Mouse (Mus musculus) kidney, postnatal 0 days (tissue): ENCODE measurements at regions not wholly inside any gene's neighbourhood (a gene's known extent, or its start where the extent isn't known, plus 50 kb on each side); places are given as distances from the start of the nearest gene placed in this dataset.

Source experiments
- ATAC-seq: fragments of 200-750 bp; cut with Nextera tagmentation; replicated peaks from 2 replicates; pipeline ENCODE4 v1.8.0; 2017; ENCODE audit warnings: low read depth, moderate number of reproducible peaks, moderate TSS enrichment, moderate library complexity; ENCODE audit not compliant: low FRiP score
- DNase-seq: peaks from one replicate; pipeline ENCODE4 v3.0.0-alpha.2; 2016; ENCODE audit warnings: low spot score
- H3K27ac ChIP-seq: fragments of 300-500 bp; sonication (generic); 2 replicates; pipeline ENCODE4 v1.5.1; 2014; ENCODE audit warnings: mild to moderate bottlenecking
- H3K27me3 ChIP-seq: fragments of 300-500 bp; sonication (generic); 2 replicates; pipeline ENCODE4 v1.6.1; 2014; ENCODE audit warnings: low read length, mixed read lengths; ENCODE audit not compliant: insufficient read depth
- H3K36me3 ChIP-seq: fragments of 300-500 bp; sonication (generic); 2 replicates; pipeline ENCODE4 v1.6.1; 2014; ENCODE audit warnings: low read length, mixed read lengths; ENCODE audit not compliant: insufficient read depth
- H3K4me1 ChIP-seq: fragments of 300-500 bp; sonication (generic); replicated peaks from 2 replicates; pipeline ENCODE4 v1.6.1; 2014; ENCODE audit warnings: antibody characterized with exemption, low read length, mixed read lengths; ENCODE audit not compliant: insufficient read depth
- H3K4me2 ChIP-seq: fragments of 300-500 bp; sonication (generic); 2 replicates; pipeline ENCODE4 v1.6.1; 2014; ENCODE audit warnings: mild to moderate bottlenecking, low read length, moderate library complexity, mixed read lengths
- H3K4me3 ChIP-seq: fragments of 300-500 bp; sonication (generic); replicated peaks from 2 replicates; pipeline ENCODE4 v1.5.1; 2014; ENCODE audit warnings: low read depth, low read length
- H3K9ac ChIP-seq: fragments of 300-500 bp; sonication (generic); 2 replicates; pipeline ENCODE4 v1.6.1; 2014; ENCODE audit warnings: low read depth, low read length
- H3K9me3 ChIP-seq: fragments of 300-500 bp; sonication (generic); replicated peaks from 2 replicates; pipeline ENCODE4 v1.6.1; 2016; ENCODE audit warnings: low read length, inconsistent platforms, mixed read lengths
- CTCF ChIP-seq: IDR thresholded peaks from 2 replicates; pipeline ENCODE4 v1.5.1; 2016; ENCODE audit warnings: antibody characterized with exemption, low read depth, mild to moderate bottlenecking, moderate library complexity
- WGBS: fragments of 180-500 bp; shearing (Covaris S2); extraction: QIAGEN DNeasy Blood & Tissue Kit; methylation state at CpG from one replicate; pipeline ENCODE4 v1.1.7; 2014; 5-methylcytosine and 5-hydroxymethylcytosine counted together

DNA sequence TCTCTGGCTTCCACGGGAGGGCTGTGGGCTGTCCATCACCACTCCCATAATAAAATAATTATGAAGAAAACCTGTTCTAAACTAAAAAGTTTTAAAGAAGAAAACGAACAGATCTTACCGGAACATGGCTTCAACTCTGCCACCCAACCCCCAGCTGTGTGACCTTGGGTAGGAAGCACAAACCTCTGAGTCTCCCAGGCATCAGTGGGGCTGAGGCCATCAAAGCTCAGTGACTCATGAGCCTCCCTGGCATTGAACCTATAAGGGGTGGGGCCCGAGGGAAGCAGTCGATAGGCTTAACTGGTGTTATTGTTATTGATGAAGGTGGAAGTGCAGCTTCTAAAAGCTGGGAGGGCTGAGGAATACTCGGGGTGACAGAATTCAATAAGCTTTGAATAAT is 83.1 kb upstream of the Zc3h12a start:
- Histone ChIP-seq H3K36me3 (no peaks in the 10 kb centered on the region), H3K4me1 (no peaks in the 10 kb centered on the region), H3K9me3 (no peaks in the 10 kb centered on the region), H3K9ac (no peak overlapping the region), H3K27me3 (no peaks in the 10 kb centered on the region), H3K27ac (no peak overlapping the region), H3K4me3 (no peak overlapping the region), H3K4me2 (no peak overlapping the region)
- no peak for ATAC-seq
- no peak for DNase-seq
- no peak for TF ChIP-seq CTCF
- WGBS, result 77% methylated on average over 6 of the region's 6 CpGs

DNA sequence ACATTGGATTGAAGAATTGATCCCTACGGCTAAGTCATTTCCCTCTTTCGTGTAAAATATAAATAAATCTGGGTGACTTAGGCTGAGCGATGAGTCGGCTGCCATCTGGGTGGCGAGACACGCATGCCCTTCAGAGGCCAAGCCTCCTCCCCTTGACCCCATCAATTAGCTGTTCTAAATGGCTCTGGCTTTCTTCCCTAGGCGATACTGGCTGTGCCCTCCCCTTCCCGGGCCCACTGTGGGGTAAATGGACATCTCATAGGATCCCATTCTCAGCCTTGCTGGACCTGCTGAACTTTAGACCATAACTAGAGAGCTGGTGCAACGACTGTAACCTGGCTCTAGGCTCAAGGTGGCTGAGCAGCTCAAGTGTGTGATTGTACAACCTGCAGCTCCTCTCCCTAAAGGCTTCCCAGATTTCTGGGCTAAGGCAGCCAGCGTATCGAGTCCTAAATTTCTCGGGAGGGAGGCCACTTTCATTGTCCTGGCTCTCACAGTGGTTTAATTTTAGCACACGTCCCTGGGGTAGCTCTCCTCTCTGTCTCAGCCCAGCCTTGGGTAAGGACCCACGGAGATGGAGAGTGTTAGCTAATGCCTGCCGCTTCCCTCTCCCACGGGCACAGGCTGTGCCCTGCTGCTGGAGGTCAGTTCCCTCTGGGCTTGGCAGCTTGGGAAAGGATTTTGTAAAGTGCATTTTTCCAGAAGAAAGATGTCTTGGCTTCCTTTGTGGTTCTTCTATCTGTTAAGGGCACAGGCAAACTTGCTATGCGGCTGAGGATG is 80.7 kb upstream of the Zc3h12a start:
- no peak overlapping the region for H3K27ac ChIP-seq
- H3K4me1 ChIP-seq, result no peaks in the 10 kb centered on the region
- H3K36me3 ChIP-seq, result no peaks in the 10 kb centered on the region
- WGBS, result 31% methylated on average over 17 of the region's 17 CpGs
- H3K4me2 ChIP-seq, result no peak overlapping the region
- no peak overlapping the region for H3K4me3 ChIP-seq
- H3K27me3 ChIP-seq, result no peaks in the 10 kb centered on the region
- DNase-seq (no peak), ATAC-seq (no peak)
- no peak for TF ChIP-seq CTCF
- H3K9me3 ChIP-seq, result no peaks in the 10 kb centered on the region
- no peak overlapping the region for H3K9ac ChIP-seq

DNA sequence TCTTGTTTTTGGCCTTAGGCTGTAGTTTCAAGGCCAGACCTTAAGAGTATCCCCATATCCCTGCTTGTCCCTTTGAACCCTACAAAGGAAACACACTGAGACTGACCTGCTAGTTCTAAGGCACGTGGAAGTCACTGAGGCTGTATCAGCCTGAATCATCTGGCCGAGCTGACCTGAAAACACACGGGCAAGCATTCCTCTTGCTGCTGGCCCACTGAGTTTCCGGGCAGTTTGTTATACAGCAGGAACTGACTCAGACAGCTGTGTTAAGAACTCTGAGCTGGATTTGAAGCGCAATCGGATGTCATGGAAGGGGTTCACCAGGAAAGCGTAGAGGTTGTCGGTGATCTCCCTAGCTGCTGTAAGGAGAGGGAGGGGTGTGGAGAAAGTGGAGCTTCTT is 75.9 kb upstream of the Zc3h12a start:
- ATAC-seq, result no peak
- Histone ChIP-seq H3K36me3 (no peaks in the 10 kb centered on the region), H3K4me3 (no peak overlapping the region), H3K9ac (no peak overlapping the region), H3K4me2 (no peak overlapping the region), H3K27me3 (no peaks in the 10 kb centered on the region), H3K4me1 (no peaks in the 10 kb centered on the region), H3K9me3 (no peaks in the 10 kb centered on the region), H3K27ac (no peak overlapping the region)
- 70% methylated on average over 8 of the region's 8 CpGs for WGBS
- no peak for DNase-seq
- no peak for TF ChIP-seq CTCF

DNA sequence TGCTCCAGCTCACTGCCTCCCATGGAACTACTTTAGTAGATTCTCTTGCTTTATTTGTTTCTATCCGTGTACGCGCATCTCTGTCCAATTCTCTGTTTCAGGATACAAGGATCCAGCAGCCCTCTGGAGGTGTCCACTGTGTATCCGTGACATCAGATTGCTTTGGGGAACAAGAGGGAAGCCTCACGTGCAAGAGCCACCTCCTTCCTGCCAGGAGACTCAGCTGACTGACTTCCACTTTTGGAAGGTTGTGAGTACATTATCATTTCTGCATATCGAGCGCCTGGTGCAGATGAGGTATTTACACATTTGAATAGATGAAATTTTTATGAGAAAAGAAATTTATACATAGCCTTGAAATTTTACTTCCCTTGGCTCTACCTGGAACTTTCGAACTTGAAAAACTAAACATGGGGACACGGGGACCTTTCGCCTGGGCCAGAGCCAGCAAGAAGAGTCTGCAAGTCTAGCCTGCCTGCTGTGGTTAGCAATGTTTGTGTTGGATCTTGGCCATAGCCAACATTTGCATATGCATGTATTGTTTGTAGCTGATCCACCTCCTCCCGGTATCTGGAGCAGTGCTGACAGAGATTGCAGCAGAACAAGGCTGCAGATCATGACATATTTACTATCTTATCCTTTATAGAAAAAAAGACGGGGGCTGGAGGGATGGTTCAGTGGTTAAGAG is 74.1 kb upstream of the Zc3h12a start:
- peak; percentile 10 for DNase-seq
- no peaks in the 10 kb centered on the region for H3K36me3 ChIP-seq
- H3K9ac ChIP-seq, result no peak overlapping the region
- no peak for ATAC-seq
- no peak overlapping the region for H3K4me3 ChIP-seq
- H3K4me2 ChIP-seq, result no peak overlapping the region
- H3K4me1 ChIP-seq, result no peaks in the 10 kb centered on the region
- no peak overlapping the region for H3K27ac ChIP-seq
- TF ChIP-seq CTCF, result no peak
- H3K27me3 ChIP-seq, result no peaks in the 10 kb centered on the region
- 63% methylated on average over 12 of the region's 12 CpGs for WGBS
- H3K9me3 ChIP-seq, result no peaks in the 10 kb centered on the region

DNA sequence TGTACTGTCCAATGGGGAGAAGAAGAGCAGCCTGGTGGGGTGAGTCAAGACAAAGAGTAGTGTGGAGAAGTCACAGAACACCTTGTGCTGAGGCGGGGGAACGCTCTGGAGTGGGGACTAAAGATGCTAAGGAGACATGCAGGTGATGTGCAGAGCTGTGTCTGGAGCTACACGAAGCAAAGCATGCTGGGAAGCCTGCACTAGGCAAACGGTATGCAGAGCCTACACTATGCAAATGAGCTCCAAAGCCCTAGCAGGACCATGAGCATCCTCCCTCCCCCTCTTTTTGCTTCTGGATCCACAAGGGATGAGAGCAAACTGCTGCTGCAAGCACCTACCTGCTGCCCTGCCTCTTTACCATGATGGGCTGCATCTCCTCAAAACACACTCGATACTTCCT is 73.1 kb upstream of the Zc3h12a start:
- TF ChIP-seq CTCF, result no peak
- Histone ChIP-seq H3K4me3 (no peak overlapping the region), H3K36me3 (no peaks in the 10 kb centered on the region), H3K9ac (no peak overlapping the region), H3K4me2 (no peak overlapping the region), H3K27me3 (no peaks in the 10 kb centered on the region), H3K4me1 (no peaks in the 10 kb centered on the region), H3K9me3 (no peaks in the 10 kb centered on the region), H3K27ac (no peak overlapping the region)
- DNase-seq (no peak), ATAC-seq (no peak)
- 57% methylated on average over 5 of the region's 5 CpGs for WGBS

DNA sequence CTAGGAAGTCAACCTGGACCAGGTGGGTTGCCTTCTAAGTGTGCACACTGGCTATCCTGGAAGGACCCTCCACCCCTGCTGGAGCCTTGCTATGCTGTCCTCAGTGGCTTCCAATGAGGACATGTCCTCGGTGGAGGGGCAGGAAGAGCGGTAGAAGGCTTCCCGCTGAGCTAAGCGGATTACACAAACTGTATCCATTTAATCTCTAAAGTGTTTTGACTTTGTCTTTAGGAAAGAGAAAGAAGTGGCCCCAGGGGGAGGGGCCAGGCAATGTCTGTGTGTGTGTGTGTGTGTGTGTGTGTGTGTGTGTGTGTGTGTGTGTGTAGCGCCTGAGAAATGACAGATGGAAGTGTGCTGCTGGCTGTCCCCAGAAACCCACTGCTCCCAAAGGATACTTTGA is 71.6 kb upstream of the Zc3h12a start:
- no peak for TF ChIP-seq CTCF
- WGBS, result 68% methylated on average over 5 of the region's 5 CpGs

More for the DNA sequence above, 71.6 kb upstream of the Zc3h12a start:
- no peak overlapping the region for H3K9ac ChIP-seq
- H3K4me3 ChIP-seq, result no peak overlapping the region
- H3K36me3 ChIP-seq, result no peaks in the 10 kb centered on the region
- ATAC-seq, result no peak
- H3K4me2 ChIP-seq, result no peak overlapping the region
- DNase-seq, result no peak
- no peaks in the 10 kb centered on the region for H3K4me1 ChIP-seq
- peaks cover 3% of the 10 kb centered on the region; the same call in 1 of the 2 replicates for H3K27me3 ChIP-seq
- H3K9me3 ChIP-seq, result no peaks in the 10 kb centered on the region
- no peak overlapping the region for H3K27ac ChIP-seq
